Mouse (Mus musculus) frontal cortex, postnatal 10 days (tissue): ENCODE data around the gene Chd9.

ENCODE experiments used
- DNase-seq, 2 experiments: peaks; one replicate each; pipeline ENCODE4 v3.0.0; 2022; ENCODE audit warnings: low spot score in 2 of 2, mixed read lengths in 1 of 2

The Chd9 gene

DNA sequence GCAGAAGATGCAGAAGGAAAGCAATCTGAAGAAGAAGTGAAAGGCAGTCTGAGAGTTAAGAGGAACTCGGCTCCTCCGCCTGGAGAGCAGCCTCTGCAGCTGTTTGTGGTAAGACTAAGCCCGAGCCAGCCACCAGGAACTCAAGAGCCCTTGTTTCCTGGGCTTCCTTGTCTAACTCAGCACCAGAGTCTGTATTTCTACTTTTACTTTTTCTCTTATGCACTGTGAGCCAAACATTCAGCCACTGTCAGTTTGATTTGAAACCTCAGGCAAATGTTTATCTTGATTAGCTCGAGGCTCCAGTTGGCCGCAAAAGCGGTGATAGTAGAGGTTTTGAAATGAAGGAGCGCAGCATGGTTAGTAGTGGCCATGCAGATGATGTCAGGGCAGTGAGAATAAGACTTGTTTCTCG, 148.8 kb downstream of the Chd9 start:
- DNase-seq: no peak

DNA sequence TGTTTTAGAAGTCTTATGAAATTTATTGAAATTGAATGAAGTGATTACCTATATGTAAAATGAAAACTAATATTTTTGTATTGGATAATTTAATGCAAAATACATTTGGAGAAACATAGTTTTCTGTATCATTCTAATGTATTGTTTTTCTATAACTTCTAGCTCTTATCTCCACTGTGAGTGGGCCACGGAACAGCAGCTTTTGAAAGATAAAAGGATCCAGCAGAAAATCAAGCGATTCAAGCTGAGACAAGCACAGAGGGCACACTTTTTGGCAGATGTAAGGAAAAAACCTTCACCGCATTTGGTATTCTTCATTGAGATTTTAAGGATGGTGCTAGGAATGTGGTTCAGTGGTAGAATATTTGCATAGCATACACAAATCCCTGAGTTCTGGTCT, 150.6 kb downstream of the Chd9 start:
- no peak for DNase-seq

GRCm38 (mm10) chr8:90979295-90979694, 151.1 kb downstream of the Chd9 start:
- no peak for DNase-seq

DNA sequence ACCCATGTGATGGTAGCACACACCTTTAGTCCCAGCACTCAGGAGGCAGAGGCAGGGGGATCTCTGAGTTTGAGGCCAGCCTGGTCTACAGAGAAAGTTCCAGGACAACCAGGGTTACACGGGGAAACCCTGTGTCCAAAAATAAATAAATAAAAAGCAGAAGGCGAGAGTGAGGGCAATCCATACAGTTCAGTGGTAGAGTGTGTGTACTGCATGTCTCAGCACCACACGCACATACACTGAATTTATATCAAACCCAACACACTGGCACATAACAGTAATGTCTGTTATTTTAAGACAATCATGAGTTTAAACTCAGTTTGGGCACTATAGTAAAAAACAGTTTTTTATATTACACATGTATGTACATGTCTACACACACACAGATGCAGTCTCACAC, 153.9 kb downstream of the Chd9 start:
- DNase-seq: no peak

- peak; percentile 12 to 61 for DNase-seq
These were observed 191.6 kb downstream of the Chd9 start for GRCm38 (mm10) chr8:91019726-91020125.

DNA sequence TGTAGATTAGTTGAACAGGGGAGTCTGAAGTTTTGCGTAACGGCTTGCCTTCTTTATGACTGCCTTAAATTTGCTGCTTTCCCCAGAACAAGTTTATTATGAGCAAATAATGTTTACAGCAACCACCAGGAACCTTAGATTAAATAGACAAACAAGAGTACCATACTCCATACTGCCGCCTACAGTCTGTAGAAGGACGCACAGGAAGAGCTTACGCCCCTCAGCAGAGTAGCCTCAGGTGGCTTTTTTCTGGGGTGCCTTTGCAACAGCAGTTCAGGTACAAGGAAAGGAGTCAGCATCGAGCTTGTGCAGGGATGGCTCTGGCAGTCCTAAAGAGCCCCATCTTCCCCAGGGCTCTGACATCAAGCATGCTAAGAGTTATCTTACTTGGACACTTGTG, 206.3 kb downstream of the Chd9 start:
- no peak for DNase-seq

- DNase-seq: no peak
These were observed 208.8 kb downstream of the Chd9 start for GRCm38 (mm10) chr8:91036905-91037304.

DNA sequence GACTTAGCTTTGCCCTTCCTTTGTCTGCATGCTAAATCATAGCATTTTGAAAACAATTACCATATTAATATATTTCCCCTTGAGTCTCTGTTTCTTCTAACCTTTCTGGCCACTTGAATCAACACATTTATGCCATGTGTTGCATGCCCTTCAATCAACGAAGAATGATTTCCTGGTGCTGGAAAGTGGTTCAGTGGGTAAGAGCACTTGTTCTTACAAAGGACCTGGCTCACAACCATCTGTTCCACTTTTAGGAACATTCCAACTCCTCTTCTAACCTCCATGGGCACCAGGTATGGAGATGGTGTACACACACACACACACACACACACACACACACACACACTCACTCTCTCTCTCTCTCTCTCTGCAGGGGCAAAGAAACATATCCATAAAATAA, 210.5 kb downstream of the Chd9 start:
- no peak for DNase-seq

DNA sequence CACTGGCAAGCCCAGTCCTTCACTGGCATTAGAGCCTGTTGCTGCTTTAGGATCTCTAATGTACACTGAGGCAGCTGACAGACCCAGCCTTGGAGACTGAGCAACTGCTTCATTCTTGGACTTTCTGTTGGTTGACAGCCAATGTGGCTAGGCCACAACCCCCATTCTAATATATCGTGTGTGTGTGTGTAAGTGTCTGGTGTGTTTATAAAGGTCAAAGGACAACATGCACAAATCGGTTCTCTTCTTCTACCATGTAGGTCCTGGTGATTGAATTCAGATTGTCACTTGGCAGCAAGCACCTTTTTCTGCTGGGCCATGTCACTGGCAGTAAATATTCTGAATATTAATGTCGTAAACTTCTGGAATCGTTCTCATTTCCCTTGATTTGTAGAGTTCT, 218.2 kb downstream of the Chd9 start:
- no peak for DNase-seq

DNA sequence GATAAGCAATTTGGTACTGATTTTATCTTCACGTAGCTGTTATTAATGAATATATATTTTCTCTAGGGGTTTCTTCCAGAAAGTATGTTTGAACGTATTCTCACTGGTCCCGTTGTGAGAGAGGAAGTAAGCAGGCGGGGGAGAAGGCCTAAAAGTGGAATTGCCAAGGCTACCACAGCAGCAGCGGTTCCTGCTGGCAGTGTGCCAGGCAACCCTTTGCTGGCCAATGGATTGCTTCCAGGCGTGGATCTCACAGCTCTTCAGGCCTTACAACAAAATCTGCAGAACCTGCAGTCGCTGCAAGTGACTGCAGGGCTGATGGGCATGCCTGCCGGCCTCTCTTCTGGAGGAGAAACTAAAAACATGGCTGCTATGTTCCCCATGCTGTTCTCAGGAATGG, 222.9 kb downstream of the Chd9 start:
- DNase-seq: peak; percentile 34 to 73

GRCm38 (mm10) chr8:91054418-91054817, 226.3 kb downstream of the Chd9 start:
- no peak for DNase-seq

DNA sequence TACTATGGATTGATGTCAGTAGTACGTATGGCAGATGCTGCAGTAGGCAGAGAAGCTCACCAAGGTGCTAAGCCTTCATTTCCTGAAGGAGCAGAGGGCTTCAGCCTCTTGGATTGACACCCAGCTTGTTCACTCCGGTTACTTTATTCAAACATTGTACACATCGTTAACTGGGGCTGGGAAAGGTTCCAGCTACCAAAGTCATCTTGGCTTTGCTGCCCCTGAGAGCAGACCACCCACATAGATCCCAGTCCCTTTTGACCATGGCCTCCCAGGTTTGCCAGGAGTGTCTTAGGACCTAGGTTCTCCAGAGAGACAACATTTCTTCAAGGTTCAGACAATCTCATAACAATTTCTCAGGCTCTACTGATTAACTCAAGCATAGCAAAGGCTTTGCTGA, 228.7 kb downstream of the Chd9 start:
- no peak for DNase-seq

DNA sequence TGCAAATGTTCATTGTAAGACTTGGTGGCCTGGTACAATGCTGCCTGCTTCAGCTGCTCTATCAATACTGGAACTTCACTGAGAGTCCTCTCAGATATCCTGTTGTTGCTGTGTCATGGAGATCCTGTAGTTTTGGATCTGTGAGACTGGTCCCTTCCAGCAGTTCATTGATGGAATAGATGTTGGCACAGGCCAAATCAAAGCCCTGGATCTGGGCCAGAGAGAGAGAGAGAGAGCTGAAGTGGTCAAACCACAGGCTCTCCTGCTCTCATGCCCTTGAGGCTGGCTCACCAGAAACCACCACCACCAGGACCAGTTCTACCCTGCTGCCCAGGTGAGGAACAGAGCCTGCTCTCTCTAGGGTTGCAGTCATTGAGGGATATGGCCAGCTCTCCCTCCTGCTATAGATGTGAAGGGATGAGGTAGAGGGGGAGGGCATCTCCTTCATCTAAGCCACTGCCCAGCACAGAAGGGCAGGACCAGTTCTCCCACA, 231.0 kb downstream of the Chd9 start:
- DNase-seq: no peak

- no peak for DNase-seq
These were observed 231.8 kb downstream of the Chd9 start for GRCm38 (mm10) chr8:91059884-91060510.

DNA sequence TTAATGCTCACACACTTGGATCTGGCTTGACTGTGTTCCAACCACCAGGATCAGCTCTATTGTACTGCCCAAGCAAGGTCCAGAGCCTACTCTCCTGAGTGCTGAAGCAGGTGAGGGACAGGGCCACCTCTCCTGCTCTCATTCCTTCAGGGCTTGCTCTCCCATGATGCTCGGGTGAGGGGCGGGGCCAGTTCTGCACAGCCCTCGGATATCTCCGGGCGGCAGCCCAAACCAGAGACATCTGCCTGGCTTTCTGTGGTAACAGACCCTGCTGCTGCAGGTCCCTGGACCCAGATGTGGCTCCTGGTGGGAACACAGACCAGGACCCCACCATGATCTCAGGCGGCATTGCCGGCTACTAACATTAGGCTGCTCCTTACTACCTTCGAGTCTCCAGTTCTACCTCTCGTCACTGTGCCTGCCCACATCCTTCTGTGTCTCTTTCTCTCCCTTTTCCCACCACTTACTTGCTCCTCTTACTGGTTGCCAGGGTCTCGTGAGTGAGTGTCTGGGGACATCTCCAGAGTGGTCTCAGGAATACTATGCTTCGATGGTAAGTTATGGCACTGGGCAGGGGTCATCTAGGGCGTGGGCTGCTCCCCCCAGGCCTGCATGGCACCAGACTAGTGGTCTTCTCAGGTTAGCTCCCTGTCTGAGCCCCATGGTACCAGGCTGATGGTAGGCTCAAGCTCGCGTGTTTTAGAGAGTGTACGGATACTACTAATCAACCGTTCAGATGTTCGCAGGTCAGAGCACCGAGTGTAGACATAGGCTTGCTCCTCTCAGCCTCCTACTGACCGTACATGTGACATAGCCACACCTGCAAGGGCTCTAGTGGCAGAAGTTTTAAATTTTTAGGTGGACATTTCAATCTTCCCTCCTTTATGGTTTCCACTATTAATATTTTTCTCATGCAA, 232.7 kb downstream of the Chd9 start:
- DNase-seq: no peak

DNA sequence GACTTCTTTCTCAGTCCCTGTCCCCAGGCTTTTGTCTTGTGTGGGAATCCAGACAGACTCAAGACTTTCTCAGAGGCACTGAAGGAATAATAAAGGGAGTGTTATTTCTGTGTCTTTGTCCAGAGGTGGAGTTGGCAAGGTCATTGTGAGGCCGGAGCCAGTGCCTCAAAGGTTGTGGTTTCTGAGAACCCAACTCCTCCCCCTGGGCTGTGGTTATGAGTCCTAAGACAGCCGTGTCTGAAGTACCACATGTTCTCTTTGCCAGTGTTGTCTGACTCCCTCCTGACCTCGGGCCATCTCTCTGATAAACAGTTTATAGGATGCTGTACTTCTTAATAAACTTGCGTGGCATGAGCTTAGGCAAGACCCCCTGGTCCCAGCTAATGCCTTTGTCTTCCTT, 237.0 kb downstream of the Chd9 start:
- DNase-seq: no peak

GRCm38 (mm10) chr8:91069407-91069806, 241.3 kb downstream of the Chd9 start:
- DNase-seq: no peak

- peak; percentile 93 to 94 for DNase-seq
These were observed 241.7 kb downstream of the Chd9 start, which contains the start of gene Rbl2 for GRCm38 (mm10) chr8:91069834-91070233. Gene Rbl2 (plus strand): TSS chr8:91070057.

DNA sequence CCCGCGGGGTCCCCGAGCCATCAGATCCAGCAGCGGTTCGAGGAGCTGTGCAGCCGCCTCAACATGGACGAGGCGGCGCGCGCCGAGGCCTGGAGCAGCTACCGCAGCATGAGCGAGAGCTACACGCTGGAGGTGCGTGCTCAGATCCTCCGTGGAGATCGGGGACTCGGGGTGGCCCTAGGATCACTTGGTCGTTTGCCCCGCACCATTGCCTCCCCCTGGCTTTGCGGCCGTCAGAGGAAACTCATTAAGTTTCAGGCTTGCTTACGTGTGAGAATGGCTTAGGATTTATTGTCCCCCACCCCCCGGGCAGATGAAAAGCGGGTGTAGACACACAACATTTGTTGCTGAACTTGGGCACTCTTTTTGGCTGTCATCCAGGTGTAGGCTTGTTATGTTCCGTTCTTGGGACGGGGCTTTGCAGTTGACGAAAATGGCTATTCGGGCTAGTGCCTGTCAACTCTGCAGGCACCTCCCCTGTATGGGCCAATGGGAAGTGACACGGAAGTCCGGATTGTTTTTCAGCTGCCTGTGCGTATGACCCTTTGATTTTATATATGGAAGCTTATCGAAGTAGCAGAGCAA, 242.2 kb downstream of the Chd9 start:
- DNase-seq: peak; percentile 63 to 68

- DNase-seq: no peak
These were observed 249.1 kb downstream of the Chd9 start for GRCm38 (mm10) chr8:91077077-91077867.

DNA sequence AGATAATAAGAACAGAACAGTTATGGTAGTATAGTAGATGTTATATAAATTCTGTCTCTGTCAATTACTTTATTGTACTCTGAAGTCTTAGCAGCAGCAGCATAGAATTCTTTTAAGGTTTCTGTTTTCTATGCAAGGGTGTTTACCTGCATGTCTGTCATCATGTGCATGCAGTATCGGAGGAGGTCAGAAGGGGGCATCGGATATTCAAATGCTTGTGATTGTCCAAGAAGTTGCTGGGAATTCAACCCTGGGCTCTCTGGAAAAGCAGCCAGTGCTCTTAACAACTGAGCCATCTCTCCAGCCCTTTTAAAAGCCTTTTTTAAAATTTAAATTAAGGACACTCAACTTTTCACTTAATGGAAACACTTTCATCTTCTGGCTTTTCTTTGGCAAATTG, 251.5 kb downstream of the Chd9 start:
- no peak for DNase-seq

DNA sequence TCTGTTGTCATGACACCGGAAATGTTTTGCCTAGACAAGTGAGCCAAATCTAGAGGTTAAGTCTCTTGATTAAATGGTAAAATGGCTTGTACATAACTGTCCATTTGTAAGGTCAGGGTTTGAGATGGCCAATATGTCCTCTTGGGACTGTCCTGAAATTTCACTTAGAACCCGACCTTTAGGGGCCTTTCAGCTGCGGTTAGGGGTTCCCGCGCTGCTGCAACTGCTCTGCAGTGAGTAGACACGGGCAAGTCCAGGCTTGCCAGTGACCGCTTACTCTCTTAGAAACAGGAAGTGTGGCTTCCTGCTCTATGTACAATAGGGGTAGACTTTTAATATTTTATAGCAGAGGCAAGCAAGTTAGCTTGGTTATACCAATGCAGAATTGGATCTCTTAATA, 253.8 kb downstream of the Chd9 start:
- no peak for DNase-seq
